Mouse (Mus musculus) CH12.LX (cell line): ENCODE measurements at regions not wholly inside any gene's neighbourhood (a gene's known extent, or its start where the extent isn't known, plus 50 kb on each side); places are given as distances from the start of the nearest gene placed in this dataset.
"Not testable (repeated sequence)": the region's sequence is repeated elsewhere in the genome, so short reads cannot be mapped to it uniquely, and the experiment has no call there.

ENCODE experiments used
- DNase-seq: peaks from one replicate; pipeline ENCODE4 v3.0.0-alpha.2; 2013; ENCODE audit errors: extremely low read depth
- H3K27ac ChIP-seq: 2 replicates; pipeline ENCODE4 v1.5.1; 2012; ENCODE audit warnings: low read depth, mild to moderate bottlenecking, control low read depth, moderate library complexity; ENCODE audit not compliant: insufficient read depth
- H3K27me3 ChIP-seq: replicated peaks from 2 replicates; pipeline ENCODE3; 2012; ENCODE audit warnings: inconsistent platforms
- H3K36me3 ChIP-seq, 2 experiments: replicated peaks in 1 of 2; 2 replicates each; pipeline versions ENCODE3 to v1.6.1; 2012; ENCODE audit warnings: inconsistent platforms in 1 of 2, low read length in 1 of 2, mild to moderate bottlenecking in 1 of 2, mixed read lengths in 1 of 2, moderate library complexity in 1 of 2; ENCODE audit not compliant: control insufficient read depth in 1 of 2, insufficient read depth in 1 of 2
- H3K4me1 ChIP-seq, 2 experiments: 2 replicates each; pipeline ENCODE4 v1.6.1; 2012; ENCODE audit warnings: inconsistent platforms in 1 of 2, moderate library complexity in 1 of 2; ENCODE audit not compliant: insufficient read depth in 2 of 2, control insufficient read depth in 1 of 2
- H3K4me2 ChIP-seq: 2 replicates; pipeline ENCODE4 v1.6.1; 2012; ENCODE audit warnings: low read depth, mild to moderate bottlenecking, control low read depth; ENCODE audit not compliant: poor library complexity, insufficient read depth, severe bottlenecking
- H3K4me3 ChIP-seq, 3 experiments: fragments of 150-350 bp in 1 of 3; sonication (generic) in 1 of 3; replicated peaks in 1 of 3; 2 replicates each; pipeline versions ENCODE3 to v1.5.1; 2011 to 2012; ENCODE audit warnings: low read depth in 2 of 3, low read length in 2 of 3, mild to moderate bottlenecking in 2 of 3, moderate library complexity in 2 of 3, control low read depth in 1 of 3, improper control_type of control experiment in 1 of 3, inconsistent platforms in 1 of 3, mixed read lengths in 1 of 3; ENCODE audit not compliant: poor library complexity in 1 of 3
- H3K79me2 ChIP-seq: replicated peaks from 2 replicates; pipeline ENCODE4 v1.6.1; 2012; ENCODE audit warnings: mild to moderate bottlenecking, moderate library complexity; ENCODE audit not compliant: control insufficient read depth, poor library complexity, insufficient read depth, severe bottlenecking; ENCODE audit errors: extremely low read depth
- H3K9ac ChIP-seq: 2 replicates; pipeline ENCODE4 v1.6.1; 2012; ENCODE audit warnings: low read depth, mild to moderate bottlenecking, control low read depth, moderate library complexity; ENCODE audit not compliant: insufficient read depth
- H3K9me3 ChIP-seq: replicated peaks from 2 replicates; pipeline ENCODE3; 2012; ENCODE audit warnings: low read length, inconsistent platforms, mixed read lengths
- CHD1 ChIP-seq: IDR thresholded peaks from 2 replicates; pipeline ENCODE4 v1.6.1; 2012; ENCODE audit warnings: low read depth, low read length, improper control_type of control experiment, inconsistent platforms
- ELF1 ChIP-seq: IDR thresholded peaks from 2 replicates; pipeline ENCODE4 v1.6.1; 2014; ENCODE audit warnings: low read depth, mild to moderate bottlenecking, inconsistent platforms, low read length, improper control_type of control experiment
- EP300 ChIP-seq: IDR thresholded peaks from 2 replicates; pipeline ENCODE4 v1.6.1; 2011; ENCODE audit warnings: low read length, improper control_type of control experiment
- ETS1 ChIP-seq: conservative IDR thresholded peaks from 2 replicates; pipeline ENCODE4 v1.6.1; 2012; ENCODE audit warnings: low read depth, mild to moderate bottlenecking, inconsistent platforms, low read length, improper control_type of control experiment, moderate library complexity
- GABPA ChIP-seq: IDR thresholded peaks from 2 replicates; pipeline ENCODE4 v1.6.1; 2012; ENCODE audit warnings: low read depth, low read length, improper control_type of control experiment, inconsistent platforms; ENCODE audit not compliant: insufficient replicate concordance
- HCFC1 ChIP-seq: IDR thresholded peaks from 2 replicates; pipeline ENCODE4 v1.6.1; 2012; ENCODE audit warnings: low read depth, mild to moderate bottlenecking, inconsistent platforms, low read length, improper control_type of control experiment
- JUN ChIP-seq: IDR thresholded peaks from 2 replicates; pipeline ENCODE4 v1.6.1; 2011; ENCODE audit warnings: low read depth, mild to moderate bottlenecking, low read length, improper control_type of control experiment, moderate library complexity; ENCODE audit not compliant: insufficient read depth
- MAFK ChIP-seq: IDR thresholded peaks from 2 replicates; pipeline ENCODE4 v1.6.1; 2011; ENCODE audit warnings: low read length, improper control_type of control experiment; ENCODE audit not compliant: insufficient replicate concordance
- MAZ ChIP-seq: IDR thresholded peaks from 2 replicates; pipeline ENCODE4 v1.6.1; 2012; ENCODE audit warnings: low read depth, mild to moderate bottlenecking, inconsistent platforms, low read length, improper control_type of control experiment, moderate library complexity
- MEF2A ChIP-seq: IDR thresholded peaks from 2 replicates; pipeline ENCODE4 v1.6.1; 2014; ENCODE audit warnings: low read depth, mild to moderate bottlenecking, inconsistent platforms, low read length, improper control_type of control experiment, borderline replicate concordance
- MXI1 ChIP-seq: IDR thresholded peaks from 2 replicates; pipeline ENCODE4 v1.6.1; 2011; ENCODE audit warnings: mild to moderate bottlenecking, low read depth, low read length, improper control_type of control experiment
- NELFE ChIP-seq: IDR thresholded peaks from 2 replicates; pipeline ENCODE4 v1.6.1; 2011; ENCODE audit warnings: low read depth, low read length, improper control_type of control experiment
- NRF1 ChIP-seq: IDR thresholded peaks from 2 replicates; pipeline ENCODE4 v1.6.1; 2014; ENCODE audit warnings: low read depth, mild to moderate bottlenecking, inconsistent platforms, low read length, improper control_type of control experiment, moderate library complexity
- POLR2AphosphoS2 ChIP-seq: IDR thresholded peaks from 2 replicates; pipeline ENCODE4 v1.6.1; 2011; ENCODE audit warnings: low read depth, low read length, improper control_type of control experiment
- RCOR1 ChIP-seq: conservative IDR thresholded peaks from 2 replicates; pipeline ENCODE4 v1.6.1; 2012; ENCODE audit warnings: low read depth, mild to moderate bottlenecking, inconsistent platforms, low read length, improper control_type of control experiment
- SIN3A ChIP-seq: IDR thresholded peaks from 2 replicates; pipeline ENCODE4 v1.6.1; 2012; ENCODE audit warnings: low read length, improper control_type of control experiment, inconsistent platforms
- SMC3 ChIP-seq: IDR thresholded peaks from 2 replicates; pipeline ENCODE4 v1.6.1; 2011; ENCODE audit warnings: low read depth, low read length, improper control_type of control experiment
- TBP ChIP-seq: conservative IDR thresholded peaks from 2 replicates; pipeline ENCODE4 v1.6.1; 2011; ENCODE audit warnings: low read depth, low read length, improper control_type of control experiment
- TCF12 ChIP-seq: IDR thresholded peaks from 2 replicates; pipeline ENCODE4 v1.6.1; 2014; ENCODE audit warnings: low read depth, mild to moderate bottlenecking, inconsistent platforms, low read length, improper control_type of control experiment
- USF1 ChIP-seq: IDR thresholded peaks from 2 replicates; pipeline ENCODE4 v1.6.1; 2014; ENCODE audit warnings: low read depth, mild to moderate bottlenecking, inconsistent platforms, low read length, improper control_type of control experiment
- USF2 ChIP-seq: conservative IDR thresholded peaks from 2 replicates; pipeline ENCODE4 v1.6.1; 2011; ENCODE audit warnings: low read depth, low read length, improper control_type of control experiment
- ZKSCAN1 ChIP-seq: IDR thresholded peaks from 2 replicates; pipeline ENCODE4 v1.6.1; 2012; ENCODE audit warnings: low read depth, inconsistent platforms, low read length, improper control_type of control experiment, borderline replicate concordance
- dilution Hi-C: fragments of 300-500 bp; cut with MboI; formaldehyde crosslinking; loops from 2 replicates; pipeline ENCODE4 v1.14.3; 2020; ENCODE audit warnings: low sequenced_read_pairs; ENCODE audit not compliant: extremely low pct_unique_long_range_greater_than_20kb, extremely low pct_ligation_motif_present
- in situ Hi-C: fragments of 300-500 bp; cut with MboI; formaldehyde crosslinking; loops from 3 replicates; pipeline ENCODE4 v1.14.3; 2019; ENCODE audit warnings: low sequenced_read_pairs, low pct_ligation_motif_present, low pct_unique_long_range_greater_than_20kb, mixed read lengths

DNA sequence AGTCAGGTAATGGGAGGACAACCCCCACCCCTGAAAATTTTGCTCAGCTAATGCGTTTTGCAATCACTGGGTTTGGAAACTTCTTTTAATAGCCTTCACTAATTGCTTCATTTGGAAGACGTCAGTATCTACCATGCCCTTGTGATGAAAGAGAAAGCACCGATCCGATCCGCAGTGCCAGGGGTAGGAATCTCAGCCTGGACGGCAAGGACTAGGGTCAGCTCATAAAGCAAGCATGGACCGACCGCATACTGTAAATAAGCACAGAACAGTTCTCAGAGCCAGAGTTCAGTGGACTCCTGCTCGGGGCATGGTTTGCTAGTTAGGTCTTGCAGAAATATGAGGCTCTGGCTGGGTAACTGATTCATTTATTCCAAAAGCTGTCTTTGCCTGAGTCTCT lies 213.0 kb upstream of the Sesn3 start:
- Histone ChIP-seq H3K9ac (no peak overlapping the region), H3K36me3 (no peaks in the 10 kb centered on the region), H3K4me1 (peaks cover 5 to 45% of the 10 kb centered on the region in 2 experiments; a peak in 3 of 4 replicates), H3K4me2 (no peak overlapping the region), H3K4me3 (no peak overlapping the region), H3K9me3 (peaks cover 6% of the 10 kb centered on the region), H3K27ac (no peak overlapping the region), H3K27me3 (no peaks in the 10 kb centered on the region), H3K79me2 (no peaks in the 10 kb centered on the region)
- DNase-seq, result no peak
- dilution Hi-C loops, result no loop called here
- TF ChIP-seq NRF1 (no peak), MXI1 (no peak), MAFK (no peak), USF2 (no peak), TCF12 (no peak), HCFC1 (no peak), JUN (no peak), ELF1 (no peak), CHD1 (no peak)
- in situ Hi-C loops, result no loop called here

DNA sequence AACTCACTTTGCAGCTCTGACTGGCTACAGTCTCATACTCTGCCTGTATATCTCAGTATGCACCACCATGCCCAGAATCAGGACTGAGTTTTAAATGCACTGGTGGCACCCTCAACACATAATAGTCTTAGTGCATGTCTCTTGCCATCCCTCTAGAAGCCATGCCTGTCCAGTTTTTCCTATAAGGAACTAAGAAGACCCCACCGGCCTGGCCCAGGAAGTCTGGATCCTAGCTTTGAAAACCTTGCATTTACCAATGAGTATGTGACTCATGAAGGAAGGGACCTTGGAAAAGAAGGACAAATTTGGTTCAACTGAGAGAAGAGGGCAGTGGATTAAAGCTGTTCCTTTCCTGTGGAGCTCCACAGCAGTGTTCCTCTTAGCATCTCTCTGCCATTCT lies 212.2 kb upstream of the Sesn3 start:
- Histone ChIP-seq H3K4me2 (no peak overlapping the region), H3K36me3 (no peaks in the 10 kb centered on the region), H3K27ac (no peak overlapping the region), H3K79me2 (no peaks in the 10 kb centered on the region), H3K9ac (no peak overlapping the region), H3K4me3 (no peak overlapping the region)
- no peak for TF ChIP-seq POLR2AphosphoS2
- TF ChIP-seq EP300, result no peak
- TF ChIP-seq USF1, result no peak
- TF ChIP-seq MEF2A, result no peak
- TF ChIP-seq RCOR1, result no peak
- no peak for TF ChIP-seq TBP
- no peak for TF ChIP-seq NELFE
- TF ChIP-seq MAZ, result no peak
- no peak for TF ChIP-seq SIN3A
- TF ChIP-seq GABPA, result no peak
- no peak for TF ChIP-seq ETS1
- TF ChIP-seq SMC3, result no peak
- no peak for TF ChIP-seq ZKSCAN1
- TF ChIP-seq, all 38 proteins: peak for 0
- H3K9me3 ChIP-seq, result peaks cover 6% of the 10 kb centered on the region
- in situ Hi-C loops (no loop called here), dilution Hi-C loops (no loop called here)
- H3K27me3 ChIP-seq, result no peaks in the 10 kb centered on the region
- H3K4me1 ChIP-seq, result peaks cover 5 to 43% of the 10 kb centered on the region in 2 experiments; a peak in 3 of 4 replicates
- DNase-seq, result no peak

DNA sequence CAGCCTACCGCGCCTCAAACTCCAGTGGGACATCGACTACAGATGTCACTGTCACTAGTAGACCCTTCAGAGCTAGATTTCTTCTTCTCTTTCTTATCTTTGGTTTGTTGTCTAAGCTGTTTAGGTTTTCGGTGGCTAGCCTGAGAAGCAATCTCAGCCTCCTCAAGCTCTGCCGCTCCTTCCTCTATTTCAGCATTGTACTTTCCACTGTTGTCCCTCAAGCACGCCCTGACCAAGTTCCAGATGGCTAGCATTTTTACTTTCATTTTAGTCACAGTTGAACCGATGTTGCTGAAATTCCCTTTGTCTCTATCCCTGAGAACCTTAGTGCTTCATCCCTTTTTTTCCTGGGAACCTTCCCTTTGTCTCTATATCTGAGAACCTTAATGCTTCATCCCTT lies 208.1 kb upstream of the Sesn3 start:
- in situ Hi-C loops, H3K4me2 ChIP-seq, H3K9ac ChIP-seq, DNase-seq, H3K27me3 ChIP-seq, H3K79me2 ChIP-seq, H3K4me3 ChIP-seq, H3K36me3 ChIP-seq, H3K9me3 ChIP-seq, dilution Hi-C loops, H3K27ac ChIP-seq: not testable (repeated sequence)
- H3K4me1 ChIP-seq, result peaks cover 0 to 12% of the 10 kb centered on the region in 2 experiments; a peak in 2 of 4 replicates
